Mouse (Mus musculus) adrenal gland, postnatal 4 days (tissue): Measurements from ENCODE around the gene Gm43064. TPM values are rescaled to one million over a fixed set of nuclear protein-coding genes. Genes with fewer than 3 reads are reported as not detected.
"Not testable (repeated sequence)": the region's sequence is repeated elsewhere in the genome, so short reads cannot be mapped to it uniquely, and the experiment has no call there.

Experiments used
- DNase-seq, 2 experiments: peaks; one replicate each; pipeline ENCODE4 v3.0.0; 2021 to 2022; ENCODE audit warnings: low spot score in 2 of 2, mixed read lengths in 2 of 2
- total RNA-seq, 2 experiments: library from RNA; stranded (reverse); gene quantifications; 2 replicates each; pipeline ENCODE4 v1.2.3; 2021

Gm43064 gene
- total RNA-seq, 2 experiments from 2014 or later: not detected

DNA sequence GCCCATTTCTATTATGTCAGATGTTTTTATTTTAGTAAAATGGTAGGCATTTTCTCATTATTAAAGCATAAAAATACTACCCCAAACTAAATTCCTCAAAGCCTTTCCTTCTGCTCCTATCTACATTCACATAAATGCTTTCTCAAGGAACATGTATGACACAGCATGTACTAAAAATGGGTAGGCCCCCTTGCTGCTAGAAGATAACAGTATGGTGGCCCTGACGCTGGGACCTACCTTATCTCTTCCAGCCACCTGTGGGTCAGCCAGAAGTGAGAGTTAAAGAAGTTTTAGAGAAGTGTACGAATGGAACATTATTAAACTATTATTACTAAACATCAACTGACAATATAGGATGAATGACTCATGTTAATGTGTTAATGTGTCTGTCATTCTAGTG lies 9.9 kb upstream of the Gm43064 start:
- DNase-seq: no peak

DNA sequence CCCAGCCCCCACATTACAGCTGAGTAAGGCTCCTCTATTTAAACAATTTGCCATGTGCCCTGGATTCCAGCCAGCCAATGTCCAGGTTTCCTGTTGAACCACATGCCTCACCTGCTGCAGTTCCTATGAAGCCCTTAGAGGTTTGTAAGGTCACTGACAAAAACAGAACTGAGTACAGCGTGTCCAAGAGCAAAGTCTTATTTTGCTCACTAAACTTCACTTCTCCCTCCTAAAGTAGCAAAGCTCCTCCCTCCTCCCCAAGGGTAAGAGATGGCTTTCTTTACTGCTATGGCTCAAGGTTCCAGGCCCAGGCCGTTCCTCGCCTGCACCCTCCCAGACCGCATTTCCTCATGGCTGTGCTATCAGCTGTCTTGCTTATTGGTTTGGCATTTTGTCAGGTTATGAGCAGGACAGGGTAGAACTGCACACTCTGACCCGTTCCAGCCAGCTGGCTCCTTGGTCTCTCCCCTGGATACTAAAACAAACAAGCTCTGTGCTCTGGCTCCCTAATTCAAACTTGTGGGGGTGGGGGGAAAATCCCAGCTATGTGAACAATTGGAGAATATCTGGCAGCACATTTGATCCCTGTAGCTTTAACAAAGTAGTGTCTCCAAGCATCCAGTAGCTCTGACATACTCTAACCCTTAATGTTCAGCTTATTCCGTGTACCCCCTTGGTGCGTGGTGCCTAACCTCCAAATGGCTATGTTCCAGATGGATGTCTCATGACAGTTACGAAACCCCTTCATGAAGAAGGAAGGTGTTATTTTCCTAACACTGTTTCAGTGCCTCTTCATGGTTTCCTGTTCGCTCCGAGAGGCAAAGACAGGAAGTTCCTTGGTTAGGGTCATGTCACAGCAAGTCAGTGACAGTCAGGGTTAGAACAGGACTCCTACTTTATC lies 7.5 kb upstream of the Gm43064 start:
- DNase-seq: peak in 1 of 2 experiments; percentile 52

DNA sequence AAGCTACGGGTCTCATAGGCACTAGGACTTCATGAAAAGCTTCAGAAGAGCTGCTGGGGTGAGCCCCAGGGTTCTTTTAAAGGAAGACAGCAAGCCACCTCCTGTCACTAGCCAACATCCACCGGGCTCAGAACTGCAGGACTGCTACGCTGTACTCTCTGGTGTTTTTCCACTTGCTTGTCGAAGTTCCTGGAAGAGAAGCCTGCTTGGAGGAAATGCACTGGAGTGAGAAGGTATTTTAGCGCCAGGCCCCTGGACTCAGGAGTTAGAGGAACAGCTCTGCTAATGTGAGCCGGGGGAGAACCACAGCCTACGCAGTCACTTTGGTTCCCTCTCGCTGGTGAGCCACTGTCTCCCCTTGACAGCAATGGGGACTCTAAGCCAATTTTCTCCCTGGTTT lies 6.5 kb upstream of the Gm43064 start:
- no peak for DNase-seq

DNA sequence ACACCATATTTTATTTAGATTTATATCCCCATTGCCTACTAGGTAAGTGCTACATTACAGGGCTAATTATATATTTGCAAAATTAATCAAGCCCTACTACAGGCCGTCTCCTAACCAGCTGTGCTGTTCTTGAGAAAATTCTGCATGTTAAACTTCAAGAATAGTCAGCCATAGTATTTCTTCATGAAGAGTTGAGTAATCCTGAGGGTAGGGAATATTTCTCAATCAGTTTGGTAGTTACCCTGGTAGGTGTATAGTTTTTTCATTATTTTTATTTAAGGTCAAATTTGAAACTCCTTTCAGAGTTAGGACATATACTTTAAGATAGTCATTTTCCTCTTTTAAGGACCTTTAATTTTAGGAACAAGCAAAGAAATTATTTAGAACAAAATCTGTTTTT lies 3.7 kb upstream of the Gm43064 start:
- no peak for DNase-seq

DNA sequence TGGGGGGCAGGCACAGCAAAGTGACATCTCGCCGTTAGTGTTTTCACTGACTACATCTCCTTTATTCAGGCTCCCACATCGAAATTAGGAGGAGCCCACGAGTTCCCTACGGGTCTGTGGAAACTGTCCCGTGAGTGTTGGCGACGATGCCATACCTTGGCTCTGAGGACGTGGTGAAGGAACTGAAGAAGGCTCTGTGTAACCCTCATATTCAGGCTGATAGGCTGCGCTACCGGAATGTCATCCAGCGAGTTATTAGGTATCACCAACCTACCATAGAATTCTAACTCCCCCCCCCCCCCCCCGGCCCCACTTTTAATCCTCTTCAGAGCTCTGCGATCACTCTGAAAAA lies 402 bp downstream of the Gm43064 start:
- no peak for DNase-seq

DNA sequence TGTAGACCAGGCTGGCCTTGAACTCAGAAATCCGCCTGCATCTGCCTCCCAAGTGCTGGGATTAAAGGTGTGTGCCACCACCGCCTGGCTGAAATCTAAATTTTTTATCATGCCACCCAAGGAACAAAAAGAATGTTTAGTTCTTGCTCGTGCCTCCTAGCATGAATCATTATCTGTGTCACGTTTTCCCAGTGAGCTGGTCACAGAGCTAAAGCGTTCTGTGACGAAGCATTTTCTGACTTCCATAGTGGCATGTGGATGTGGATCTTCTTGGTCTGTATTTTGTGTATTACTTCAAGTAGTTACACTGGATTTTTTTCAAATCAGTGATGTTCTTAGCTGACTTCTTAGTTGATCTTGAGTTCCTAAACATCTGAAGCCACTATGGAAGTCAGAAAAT lies 1.6 kb downstream of the Gm43064 start:
- DNase-seq: no peak

DNA sequence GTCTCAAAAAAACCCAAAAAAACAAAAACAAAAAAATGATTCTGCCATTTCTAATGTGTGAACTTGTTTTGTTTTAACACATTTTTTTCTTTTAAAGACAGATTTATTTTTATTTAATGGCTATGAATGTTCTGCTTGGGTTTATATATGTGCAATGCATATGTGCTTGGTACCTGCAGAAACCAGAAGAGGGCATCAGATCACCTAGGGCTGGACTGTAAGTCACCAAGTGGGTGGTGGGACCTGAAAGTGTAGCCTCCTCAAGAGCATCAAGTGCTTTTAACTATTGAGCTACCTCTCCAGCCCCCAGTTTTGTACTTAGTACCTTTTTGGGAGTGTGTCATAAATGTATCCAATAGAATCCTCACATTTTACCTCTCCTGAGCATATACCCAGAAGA lies 18.2 kb downstream of the Gm43064 start:
- DNase-seq: no peak

DNA sequence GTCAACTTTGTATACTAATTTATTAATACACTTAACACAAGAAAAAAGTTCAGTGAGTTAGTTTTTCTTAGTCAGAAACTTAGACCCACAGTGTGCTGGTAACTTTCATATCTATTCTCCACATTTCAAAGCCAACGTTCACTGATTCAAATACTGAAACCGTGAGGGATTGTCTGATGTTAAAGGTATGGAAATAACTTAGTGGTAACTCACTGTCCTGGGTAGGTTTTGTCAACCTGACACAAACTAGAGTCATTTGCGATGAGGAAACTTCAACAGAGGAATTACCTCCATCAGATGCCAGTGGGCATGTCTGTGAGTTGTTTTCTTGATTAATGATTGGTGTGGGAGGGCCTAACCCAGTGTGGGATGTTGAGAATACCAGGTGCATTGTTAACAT lies 19.7 kb downstream of the Gm43064 start:
- no peak for DNase-seq

DNA sequence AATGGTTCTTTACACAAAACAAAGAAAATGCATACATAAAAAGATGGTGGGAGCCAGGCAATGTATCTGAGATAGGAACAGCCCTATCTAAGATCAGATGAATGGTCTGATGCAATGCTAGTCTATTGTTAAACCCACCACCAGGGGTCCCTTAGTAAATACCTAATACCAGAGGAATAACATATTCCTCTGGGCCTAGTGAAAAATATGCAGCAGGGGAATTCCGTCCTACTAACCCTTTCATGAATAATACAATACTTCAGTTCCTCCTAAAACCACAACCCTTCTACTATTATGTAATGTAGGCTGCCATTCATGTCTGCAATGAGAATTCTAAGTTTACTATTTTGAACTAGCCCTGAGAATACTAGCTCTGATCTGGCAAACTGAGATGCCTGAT lies 21.3 kb downstream of the Gm43064 start:
- DNase-seq: not testable (repeated sequence)

DNA sequence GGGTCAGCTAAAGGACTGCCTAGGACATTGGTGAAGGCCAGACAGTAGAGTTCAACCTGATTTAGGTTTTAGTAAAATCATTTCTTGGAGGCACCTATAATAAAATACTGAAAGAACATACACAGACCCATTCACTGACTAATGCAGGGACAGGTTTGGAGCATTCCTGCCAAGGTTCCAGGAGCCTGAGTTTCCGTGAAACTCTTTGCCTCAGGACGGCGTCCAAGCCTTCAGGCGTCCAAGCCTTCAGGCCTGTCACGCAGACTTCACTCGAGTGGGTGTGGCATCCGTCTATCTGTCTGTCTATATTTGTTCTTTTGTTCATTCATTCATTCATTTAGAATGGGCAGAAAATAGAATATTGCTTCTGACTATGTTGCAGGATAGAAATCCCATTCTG lies 21.8 kb downstream of the Gm43064 start:
- no peak for DNase-seq

DNA sequence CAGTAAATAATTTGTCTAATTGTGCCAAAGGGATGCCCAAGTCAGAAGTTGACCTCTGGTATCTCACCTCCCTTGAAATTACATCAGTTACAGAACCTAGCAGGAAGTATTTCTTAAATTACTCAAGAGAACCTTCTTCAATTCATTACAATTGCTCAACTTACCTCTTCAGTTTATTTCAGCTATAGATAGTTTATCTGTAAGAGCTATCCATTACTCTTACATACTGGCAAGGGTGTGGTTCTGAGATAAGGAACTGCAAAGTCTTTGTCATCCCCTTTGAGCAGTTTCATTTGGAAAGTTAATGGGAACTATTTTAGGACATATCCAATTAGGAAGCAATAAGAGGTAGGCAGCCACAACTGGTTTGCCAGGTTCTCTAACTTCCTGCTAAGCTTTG lies 23.1 kb downstream of the Gm43064 start, which contains the start of gene Bcl2l15:
Gene Bcl2l15, plus strand, starts transcription at position 176 of the 400 bp plus-strand sequence.
- DNase-seq: no peak

DNA sequence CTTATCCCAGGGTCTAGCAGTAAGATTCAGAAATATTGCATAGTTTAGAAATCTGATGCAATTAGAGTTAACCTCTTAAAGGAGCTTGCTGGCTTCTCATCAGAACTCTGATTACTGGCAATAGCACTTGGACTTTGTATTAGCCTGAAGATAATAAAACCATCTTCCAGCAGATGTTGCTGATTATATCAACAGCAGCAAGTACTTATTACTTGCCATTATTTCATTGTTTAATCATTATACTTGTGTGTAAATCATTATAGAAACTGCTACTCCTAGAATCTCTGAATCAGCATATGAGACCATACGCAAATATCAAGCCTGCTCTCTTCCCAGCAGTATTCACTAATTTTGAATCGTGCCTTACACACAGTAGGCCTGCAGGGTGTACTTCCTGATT lies 24.6 kb downstream of the Gm43064 start:
- DNase-seq: no peak

DNA sequence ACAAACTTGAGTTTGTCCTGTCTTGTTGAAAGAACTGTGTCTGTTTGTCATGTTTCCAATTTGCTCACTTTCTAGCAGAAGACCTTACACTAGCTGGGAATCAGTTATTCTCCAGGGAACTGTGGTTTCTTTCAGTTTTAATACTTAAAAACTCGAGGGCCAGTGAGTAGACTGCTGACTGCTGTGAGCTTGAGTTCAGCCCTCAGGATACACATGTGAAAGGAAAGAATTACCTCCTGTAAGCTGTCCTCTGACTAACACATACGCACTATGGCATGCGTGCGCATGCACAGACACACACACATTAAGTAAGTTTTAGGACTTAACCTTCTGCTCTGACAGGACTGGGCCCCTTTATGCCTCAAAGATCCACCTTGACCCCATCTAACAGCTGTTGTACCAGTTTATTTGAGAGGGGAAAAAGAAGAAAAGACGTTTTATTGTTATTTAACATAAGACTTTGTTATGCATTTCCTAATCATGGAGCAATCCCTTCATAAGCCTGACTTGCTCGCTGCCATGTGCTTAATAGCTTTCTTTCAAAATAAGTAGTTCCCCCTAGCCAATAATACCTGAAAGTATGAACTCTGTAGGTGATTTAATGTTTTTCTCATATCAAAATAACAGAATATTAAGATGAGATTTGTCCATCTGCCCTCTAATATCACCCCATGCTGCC lies 26.0 kb downstream of the Gm43064 start:
- DNase-seq: no peak

DNA sequence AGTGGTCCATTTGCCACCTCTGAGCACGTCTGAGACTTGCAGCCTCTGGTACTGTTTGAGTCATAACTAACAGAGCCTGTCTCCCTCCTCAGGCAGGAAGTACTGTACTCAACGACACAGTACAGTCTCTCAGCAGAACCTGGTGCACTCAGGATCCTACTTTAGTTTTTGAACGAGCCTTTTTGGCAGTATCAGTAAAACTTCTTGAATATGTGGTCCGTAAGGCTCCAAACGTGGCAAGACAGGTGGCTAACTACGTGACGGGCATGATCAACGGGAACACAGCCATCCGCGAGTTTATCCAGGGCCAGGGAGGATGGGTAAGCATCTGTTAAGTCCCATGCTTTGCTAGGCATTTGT lies 26.6 kb downstream of the Gm43064 start:
- no peak for DNase-seq

DNA sequence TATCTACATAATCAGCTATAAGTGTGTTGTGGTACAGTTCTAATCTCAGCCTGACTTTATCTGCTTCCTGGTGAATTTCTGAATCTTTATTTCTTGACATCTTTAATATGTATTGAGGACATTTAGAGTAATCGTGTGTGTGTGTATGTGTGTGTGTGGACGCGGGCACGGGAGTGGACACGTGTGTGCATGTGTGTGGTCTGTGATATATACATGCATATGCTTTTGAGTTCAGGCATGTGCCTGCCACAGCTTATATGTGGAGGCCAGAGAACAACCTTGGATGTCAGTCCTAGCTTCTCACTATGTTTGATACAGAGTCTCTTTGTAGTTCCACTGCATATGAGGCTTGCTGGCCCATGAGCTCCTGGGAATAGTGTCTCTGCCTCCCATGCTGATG lies 27.1 kb downstream of the Gm43064 start:
- no peak for DNase-seq

DNA sequence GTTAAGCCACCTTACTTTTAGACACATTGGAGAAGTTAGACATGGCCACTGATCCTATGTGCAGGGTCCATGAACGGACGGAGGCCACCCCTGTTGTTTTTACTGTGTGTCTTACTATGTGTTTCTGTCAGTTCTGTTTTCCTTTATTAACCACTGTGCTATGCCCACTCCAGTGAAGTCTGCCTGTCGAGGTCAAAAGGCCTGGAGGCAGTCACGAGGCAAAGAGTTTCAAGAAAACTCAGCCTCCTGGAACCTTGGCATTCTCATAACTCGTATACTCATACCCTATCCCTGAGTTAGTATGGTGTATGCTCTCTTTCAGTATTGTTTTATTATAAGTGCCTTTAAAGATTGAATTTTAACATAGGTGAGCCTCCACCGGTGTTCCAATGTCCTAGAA lies 30.3 kb downstream of the Gm43064 start:
- no peak for DNase-seq

DNA sequence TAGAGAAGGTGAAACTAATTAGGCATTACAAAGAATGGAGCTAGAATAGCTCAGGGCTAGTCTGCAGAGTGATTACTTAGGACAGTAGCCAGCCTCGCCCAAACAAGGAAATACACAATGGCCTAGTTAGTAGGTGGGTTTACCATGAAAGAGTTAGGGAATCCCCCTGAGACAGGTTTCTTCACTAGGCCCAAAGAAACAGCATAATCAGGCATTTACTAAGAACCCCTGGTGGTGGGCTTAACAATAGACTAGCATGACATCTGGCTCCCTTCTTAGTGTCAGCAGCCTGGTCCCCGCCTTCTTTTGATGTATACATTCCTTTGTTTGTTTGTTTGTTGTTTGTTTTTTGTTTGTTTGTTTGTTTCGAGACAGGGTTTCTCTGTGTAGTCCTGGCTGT lies 30.8 kb downstream of the Gm43064 start:
- not testable (repeated sequence) for DNase-seq

DNA sequence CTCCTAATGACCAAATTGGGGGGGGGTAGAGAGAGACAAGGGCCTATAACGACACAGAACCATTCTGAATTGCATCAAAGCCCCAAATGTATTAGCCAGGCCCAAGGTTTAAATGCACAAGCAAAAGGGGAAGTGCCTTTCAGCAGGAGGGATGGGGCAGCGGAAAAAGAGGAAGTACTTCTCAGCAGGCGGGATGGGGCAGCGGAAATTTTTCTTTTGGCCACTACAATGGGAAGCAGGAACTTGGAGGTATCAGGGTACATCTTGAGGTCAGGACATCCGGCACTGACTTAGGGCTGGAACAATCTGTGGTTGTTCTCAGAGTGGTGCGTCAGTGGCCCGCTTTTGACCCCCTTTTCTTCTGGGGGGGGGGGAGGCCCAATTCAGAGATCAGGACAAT lies 31.6 kb downstream of the Gm43064 start:
- DNase-seq: not testable (repeated sequence)

DNA sequence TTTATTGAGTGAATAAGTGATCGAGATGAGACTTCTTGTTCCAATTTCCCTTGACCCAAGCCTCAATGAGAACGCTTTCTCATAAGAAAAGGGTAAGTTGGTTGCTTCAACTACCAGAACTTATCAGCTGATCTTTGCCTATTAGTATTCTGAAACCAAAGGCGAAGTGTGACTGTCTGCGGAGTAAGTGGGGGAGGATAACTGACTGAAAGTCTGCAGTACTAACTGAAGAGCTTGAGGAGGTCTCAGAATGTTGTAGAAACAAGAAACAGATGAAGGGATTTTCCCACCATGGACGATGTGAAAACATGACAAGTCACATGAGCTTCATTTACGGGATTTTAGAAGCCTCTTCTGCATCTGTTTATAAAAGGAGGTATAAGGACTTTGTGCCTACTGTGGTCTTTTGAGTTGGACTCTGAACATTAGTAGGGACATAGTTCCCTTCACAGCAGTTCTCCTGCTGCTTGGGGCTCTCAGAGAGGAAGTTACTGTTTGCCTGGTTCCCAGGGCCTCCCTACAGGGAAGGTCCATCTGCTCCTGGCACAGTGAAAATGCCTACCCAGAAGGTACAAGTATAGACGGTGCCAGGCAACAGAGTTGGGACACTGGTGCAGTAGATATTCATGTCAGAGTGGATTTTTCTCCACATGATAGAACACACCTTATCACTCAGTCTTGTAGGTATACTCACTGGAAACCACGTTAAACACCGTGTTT lies 41.4 kb downstream of the Gm43064 start:
- DNase-seq: no peak

DNA sequence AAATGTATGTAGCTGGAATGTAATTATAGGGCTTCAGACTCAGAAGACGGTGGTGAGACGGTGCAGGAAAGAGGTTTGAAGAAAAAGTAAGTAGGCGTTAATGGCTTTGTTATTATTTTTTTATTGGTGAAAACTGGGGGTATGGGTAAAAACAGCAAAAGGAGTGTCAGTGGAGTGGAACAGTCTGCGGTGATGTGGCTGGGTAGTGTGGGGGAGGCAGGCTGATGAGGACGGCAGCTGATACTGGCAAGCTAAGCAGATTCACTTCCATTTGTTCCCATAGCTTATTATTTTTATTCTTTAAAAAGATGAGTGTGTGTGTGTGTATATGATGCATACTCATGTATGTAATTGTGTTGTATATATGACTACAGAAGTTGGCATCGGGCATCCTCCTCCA lies 42.1 kb downstream of the Gm43064 start:
- no peak for DNase-seq

DNA sequence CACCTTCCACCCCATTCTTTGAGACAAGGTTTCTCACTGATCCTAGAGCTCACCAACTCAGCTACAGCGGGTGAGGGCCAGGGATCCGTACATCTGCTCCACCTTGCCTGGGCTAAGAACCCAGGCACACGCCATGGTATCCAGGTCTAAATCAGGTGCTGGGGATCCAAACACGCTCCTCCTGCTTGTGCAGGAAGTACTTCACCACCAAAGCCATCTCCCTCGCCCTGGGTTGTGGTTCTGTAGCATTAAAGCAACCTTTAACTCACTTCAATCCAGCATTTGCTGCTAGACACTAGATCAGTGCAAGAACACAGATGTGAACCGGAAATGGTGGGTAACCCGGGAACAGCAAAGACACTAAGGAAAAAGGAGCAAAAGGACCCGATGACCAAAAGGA lies 42.5 kb downstream of the Gm43064 start:
- no peak for DNase-seq
